Mouse (Mus musculus) liver, embryonic 14.5 days (tissue): ENCODE measurements around the gene Mast2. TPM values are rescaled to one million over a fixed set of nuclear protein-coding genes. Genes with fewer than 3 reads are reported as not detected.

Source experiments
- ATAC-seq: fragments of 200-750 bp; cut with Nextera tagmentation; 2 replicates; pipeline ENCODE4 v1.8.0; 2017; ENCODE audit warnings: moderate number of reproducible peaks, mild to moderate bottlenecking, moderate library complexity; ENCODE audit not compliant: insufficient read depth
- DNase-seq, 3 experiments: peaks; one replicate each; pipeline ENCODE4 v3.0.0-alpha.2; 2012 to 2013; ENCODE audit warnings: low read depth in 3 of 3, low spot score in 3 of 3
- H3K27ac ChIP-seq: fragments of 300-500 bp; sonication (generic); 2 replicates; pipeline ENCODE4 v1.5.1; 2014; ENCODE audit warnings: moderate library complexity, mild to moderate bottlenecking, control low read depth, inconsistent platforms
- H3K27me3 ChIP-seq: fragments of 300-500 bp; sonication (generic); 2 replicates; pipeline ENCODE4 v1.6.1; 2014; ENCODE audit warnings: mild to moderate bottlenecking, low read length, moderate library complexity; ENCODE audit not compliant: control insufficient read depth, insufficient read depth
- H3K36me3 ChIP-seq: fragments of 300-500 bp; sonication (generic); replicated peaks from 2 replicates; pipeline ENCODE4 v1.6.1; 2014; ENCODE audit warnings: low read depth; ENCODE audit not compliant: control insufficient read depth, insufficient read depth
- H3K4me1 ChIP-seq, 2 experiments: fragments of 200-500 bp in 1 of 2; fragments of 300-500 bp in 1 of 2; sonication (generic) in 1 of 2; replicated peaks; 2 replicates each; pipeline ENCODE4 v1.6.1; 2012 to 2014; ENCODE audit warnings: antibody characterized with exemption in 1 of 2, inconsistent platforms in 1 of 2, low read length in 1 of 2; ENCODE audit not compliant: control insufficient read depth in 2 of 2, insufficient read depth in 2 of 2
- H3K4me2 ChIP-seq: fragments of 300-500 bp; sonication (generic); 2 replicates; pipeline ENCODE4 v1.6.1; 2014; ENCODE audit warnings: low read depth, mild to moderate bottlenecking, control low read depth, moderate library complexity
- H3K4me3 ChIP-seq, 2 experiments: fragments of 200-500 bp in 1 of 2; fragments of 300-500 bp in 1 of 2; sonication (generic) in 1 of 2; 2 replicates each; pipeline ENCODE4 v1.5.1; 2012 to 2014; ENCODE audit warnings: low read depth in 2 of 2, low read length in 2 of 2, mild to moderate bottlenecking in 2 of 2, control low read depth in 1 of 2, inconsistent platforms in 1 of 2, moderate library complexity in 1 of 2; ENCODE audit not compliant: insufficient read depth in 1 of 2
- H3K9ac ChIP-seq: fragments of 300-500 bp; sonication (generic); replicated peaks from 2 replicates; pipeline ENCODE4 v1.6.1; 2014; ENCODE audit warnings: mild to moderate bottlenecking, control low read depth, moderate library complexity
- H3K9me3 ChIP-seq: fragments of 300-500 bp; sonication (generic); 2 replicates; pipeline ENCODE4 v1.6.1; 2016; ENCODE audit warnings: low read length, mixed read lengths; ENCODE audit not compliant: control insufficient read depth
- CTCF ChIP-seq: IDR thresholded peaks from 2 replicates; pipeline ENCODE4 v1.5.1; 2016; ENCODE audit warnings: antibody characterized with exemption, low read depth, control low read depth
- EP300 ChIP-seq: IDR thresholded peaks from 2 replicates; pipeline ENCODE4 v1.6.1; 2016; ENCODE audit warnings: antibody characterized with exemption, low read depth
- WGBS: fragments of 180-500 bp; shearing (Covaris S2); extraction: QIAGEN DNeasy Blood & Tissue Kit; methylation state at CpG from one replicate; pipeline ENCODE4 v1.1.7; 2014; ENCODE audit not compliant: insufficient replicate concordance; 5-methylcytosine and 5-hydroxymethylcytosine counted together
- polyA plus RNA-seq, 2 experiments: library from polyadenylated mRNA; depleted of rRNA in 1 of 2; stranded (reverse) in 1 of 2; unstranded in 1 of 2; fragments of >200 nt; fragmentation: Nextera tagmentation in 1 of 2; extraction: Ambion mirVana in 1 of 2; gene quantifications; 2 replicates each; pipeline versions ENCODE4 v1.2.1 to v1.2.3; 2012 to 2014

Gene Mast2
- polyA plus RNA-seq, 2 experiments, result 7.3 to 10.4 TPM

DNA sequence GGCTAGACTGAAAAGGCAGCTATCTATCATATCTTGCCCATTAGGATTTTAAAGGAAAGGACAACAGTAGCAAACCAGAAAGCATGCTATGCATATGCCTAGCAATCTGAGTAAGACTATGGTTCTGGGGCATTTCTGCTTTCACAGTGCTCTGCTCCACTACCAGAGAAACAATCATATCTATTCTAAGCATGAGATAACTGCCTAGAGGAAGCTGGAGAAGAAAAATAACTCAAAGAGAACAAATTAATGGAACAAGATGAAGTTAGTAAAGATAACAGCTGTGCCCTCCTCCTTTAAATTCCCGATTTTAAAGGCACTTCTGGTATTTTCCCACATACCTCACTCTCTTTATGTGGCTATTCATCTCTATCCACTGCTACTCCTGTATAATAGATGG lies 51.0 kb downstream of the Mast2 start:
- Histone ChIP-seq H3K9ac (no peak overlapping the region), H3K36me3 (no peaks in the 10 kb centered on the region), H3K4me3 (no peak overlapping the region), H3K4me2 (no peak overlapping the region), H3K4me1 (peaks cover 0 to 2% of the 10 kb centered on the region in 2 experiments; a peak in 2 of 4 replicates), H3K9me3 (no peaks in the 10 kb centered on the region), H3K27me3 (no peaks in the 10 kb centered on the region), H3K27ac (no peak overlapping the region)
- no peak for ATAC-seq
- no peak for DNase-seq
- no peak for TF ChIP-seq CTCF
- no peak for TF ChIP-seq EP300
- 23% methylated on average over 1 of the region's 1 CpGs for WGBS

DNA sequence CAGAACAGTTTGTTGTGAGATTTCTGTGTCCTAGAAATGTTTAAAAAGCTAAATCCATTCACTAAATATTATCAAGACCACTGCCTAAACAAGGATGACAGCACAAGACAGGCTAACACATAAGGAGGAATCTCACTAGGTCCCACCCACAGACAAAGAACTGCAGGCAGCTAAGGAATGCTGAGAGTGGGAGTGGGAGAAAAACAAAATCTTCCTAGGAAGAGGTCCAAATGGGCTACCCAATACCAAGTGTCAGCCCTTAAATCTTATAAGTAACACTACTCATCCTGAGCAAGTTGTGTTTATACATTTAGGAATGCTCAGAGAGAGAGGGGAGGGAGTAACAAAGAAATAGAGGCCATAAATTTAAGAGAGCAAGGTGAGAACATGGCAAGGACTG lies 52.6 kb downstream of the Mast2 start:
- H3K4me1 ChIP-seq, result peaks cover 0 to 2% of the 10 kb centered on the region in 2 experiments; a peak in 2 of 4 replicates
- no peaks in the 10 kb centered on the region for H3K36me3 ChIP-seq
- no peak overlapping the region for H3K27ac ChIP-seq
- no peaks in the 10 kb centered on the region for H3K9me3 ChIP-seq
- no peaks in the 10 kb centered on the region for H3K27me3 ChIP-seq
- no peak overlapping the region for H3K9ac ChIP-seq
- no peak for DNase-seq
- no peak overlapping the region for H3K4me3 ChIP-seq
- ATAC-seq, result no peak
- TF ChIP-seq EP300 (no peak), CTCF (no peak)
- H3K4me2 ChIP-seq, result no peak overlapping the region

DNA sequence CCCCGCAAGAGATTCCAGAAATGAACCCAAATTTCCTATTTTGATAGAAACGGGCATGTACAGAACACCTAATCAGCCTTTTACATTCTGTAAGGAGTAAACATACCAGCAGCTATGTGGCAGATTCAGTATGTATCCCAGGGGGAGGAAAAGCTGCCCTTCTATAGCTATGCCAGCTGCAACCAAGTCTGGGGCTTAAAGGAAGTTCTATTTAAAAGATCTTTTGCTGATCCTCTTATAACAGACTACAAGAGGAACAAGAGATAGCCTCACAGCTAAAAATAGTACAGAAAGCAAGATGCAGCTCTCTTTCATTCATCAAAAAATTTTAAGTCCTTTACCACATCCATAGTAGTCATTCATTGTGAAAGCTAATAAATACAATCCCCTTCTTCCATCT lies 57.3 kb downstream of the Mast2 start:
- no peak for TF ChIP-seq CTCF
- TF ChIP-seq EP300, result no peak
- ATAC-seq, result no peak
- Histone ChIP-seq H3K9ac (no peak overlapping the region), H3K27ac (no peak overlapping the region), H3K36me3 (no peaks in the 10 kb centered on the region), H3K4me3 (no peak overlapping the region), H3K4me1 (peaks cover 7 to 10% of the 10 kb centered on the region in 2 experiments), H3K4me2 (no peak overlapping the region), H3K9me3 (no peaks in the 10 kb centered on the region), H3K27me3 (no peaks in the 10 kb centered on the region)
- no peak for DNase-seq
- WGBS, result 63% methylated on average over 2 of the region's 2 CpGs

DNA sequence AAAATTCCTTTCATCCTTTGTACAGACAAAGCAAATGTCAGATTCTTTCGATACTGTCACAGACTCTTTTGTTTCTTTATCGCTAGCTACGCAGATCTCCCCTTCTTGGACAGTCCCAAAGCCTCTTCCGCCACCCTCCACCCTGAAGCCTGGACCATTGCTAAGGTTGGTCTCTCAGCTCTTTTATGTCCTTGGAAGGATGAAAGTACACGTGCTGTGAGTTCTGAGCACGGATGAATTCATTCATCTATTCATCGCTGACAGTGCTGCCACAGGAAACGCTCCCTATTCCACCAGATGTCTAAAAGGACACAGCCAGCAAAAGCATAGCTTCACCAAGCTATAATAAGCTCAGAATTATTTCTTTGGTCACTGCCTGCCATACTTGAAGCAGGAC lies 58.0 kb downstream of the Mast2 start:
- Histone ChIP-seq H3K27me3 (no peaks in the 10 kb centered on the region), H3K36me3 (no peaks in the 10 kb centered on the region), H3K4me1 (peaks cover 7 to 10% of the 10 kb centered on the region in 2 experiments), H3K9ac (no peak overlapping the region), H3K9me3 (no peaks in the 10 kb centered on the region), H3K27ac (no peak overlapping the region), H3K4me3 (no peak overlapping the region), H3K4me2 (no peak overlapping the region)
- no peak for TF ChIP-seq CTCF
- no peak for TF ChIP-seq EP300
- DNase-seq (no peak), ATAC-seq (no peak)
- 68% methylated on average over 8 of the region's 8 CpGs for WGBS

DNA sequence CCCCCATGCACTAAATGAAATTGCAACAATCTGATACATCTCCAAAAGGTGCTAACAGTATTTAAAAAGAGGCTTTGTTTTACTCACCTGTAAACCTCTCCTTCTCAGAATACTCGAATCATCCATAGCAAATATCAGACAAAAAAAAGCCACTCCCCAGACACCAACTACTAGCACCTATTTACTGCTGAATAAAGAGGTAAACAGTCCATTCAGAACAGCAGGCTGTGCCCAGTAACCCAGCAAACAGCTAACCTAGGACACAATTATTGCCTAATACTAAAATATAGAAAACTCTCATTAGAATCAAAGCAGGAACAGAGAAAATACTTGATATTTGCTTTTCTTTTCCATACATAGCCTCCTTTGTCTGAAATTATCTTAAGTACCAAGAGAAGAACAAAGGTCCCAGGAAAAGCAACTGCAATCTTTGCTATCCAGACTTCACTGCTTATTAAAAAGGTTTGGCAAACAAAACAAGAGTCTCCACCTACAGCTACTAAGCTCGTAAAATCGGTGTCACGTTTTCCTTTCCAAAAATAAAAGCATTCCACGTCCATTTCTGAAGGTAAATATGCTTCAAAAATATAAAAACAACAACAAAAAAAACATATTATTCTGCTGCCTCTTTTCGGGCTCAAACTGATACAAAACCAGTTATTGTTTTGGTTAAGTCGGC lies 58.6 kb downstream of the Mast2 start:
- peaks cover 7% of the 10 kb centered on the region in 2 experiments for H3K4me1 ChIP-seq
- no peak overlapping the region for H3K4me2 ChIP-seq
- H3K36me3 ChIP-seq, result no peaks in the 10 kb centered on the region
- ATAC-seq (no peak), DNase-seq (no peak)
- TF ChIP-seq EP300 (no peak), CTCF (no peak)
- 61% methylated on average over 7 of the region's 7 CpGs for WGBS
- no peaks in the 10 kb centered on the region for H3K9me3 ChIP-seq
- H3K27ac ChIP-seq, result no peak overlapping the region
- no peaks in the 10 kb centered on the region for H3K27me3 ChIP-seq
- H3K4me3 ChIP-seq, result no peak overlapping the region
- no peak overlapping the region for H3K9ac ChIP-seq
